Mouse (Mus musculus) stomach, embryonic 15.5 days (tissue): Measurements from ENCODE around the gene 6430548M08Rik. TPM values are rescaled to one million over a fixed set of nuclear protein-coding genes. Genes with fewer than 3 reads are reported as not detected.

Experiments used
- ATAC-seq: fragments of 200-750 bp; cut with Nextera tagmentation; 2 replicates; pipeline ENCODE4 v1.8.0; 2017; ENCODE audit warnings: low read depth, moderate number of reproducible peaks, moderate TSS enrichment; ENCODE audit not compliant: insufficient read depth, low FRiP score
- H3K27ac ChIP-seq: fragments of 300-500 bp; sonication (generic); 2 replicates; pipeline ENCODE4 v1.5.1; 2015; ENCODE audit warnings: mild to moderate bottlenecking, inconsistent platforms
- H3K27me3 ChIP-seq: fragments of 300-500 bp; sonication (generic); replicated peaks from 2 replicates; pipeline ENCODE4 v1.6.1; 2015; ENCODE audit warnings: inconsistent platforms
- H3K36me3 ChIP-seq: fragments of 300-500 bp; sonication (generic); 2 replicates; pipeline ENCODE4 v1.6.1; 2015; ENCODE audit warnings: inconsistent platforms
- H3K4me1 ChIP-seq: fragments of 300-500 bp; sonication (generic); 2 replicates; pipeline ENCODE4 v1.6.1; 2015; ENCODE audit warnings: inconsistent platforms
- H3K4me2 ChIP-seq: fragments of 300-500 bp; sonication (generic); 2 replicates; pipeline ENCODE4 v1.6.1; 2015; ENCODE audit warnings: mild to moderate bottlenecking, inconsistent platforms
- H3K4me3 ChIP-seq: fragments of 300-500 bp; sonication (generic); replicated peaks from 2 replicates; pipeline ENCODE4 v1.5.1; 2015; ENCODE audit warnings: inconsistent platforms
- H3K9ac ChIP-seq: fragments of 300-500 bp; sonication (generic); 2 replicates; pipeline ENCODE4 v1.6.1; 2015; ENCODE audit warnings: inconsistent platforms
- H3K9me3 ChIP-seq: fragments of 300-500 bp; sonication (generic); 2 replicates; pipeline ENCODE4 v1.6.1; 2016; ENCODE audit warnings: inconsistent platforms
- WGBS: fragments of 180-500 bp; shearing (Covaris S2); methylation state at CpG from one replicate; pipeline ENCODE4 v1.1.7; 2015; 5-methylcytosine and 5-hydroxymethylcytosine counted together
- polyA plus RNA-seq: library from polyadenylated mRNA; unstranded; fragments of >200 nt; fragmentation: Nextera tagmentation; extraction: Ambion mirVana; gene quantifications from 2 replicates; pipeline ENCODE4 v1.2.1, GENCODE M21; 2015

Gene 6430548M08Rik
- polyA plus RNA-seq, 1 experiment from 2014 or later: 6.5 TPM

GRCm38 (mm10) chr8:120124836-120125389, 11.0 kb downstream of the 6430548M08Rik start:
- Histone ChIP-seq H3K4me1 (peaks cover 17% of the 10 kb centered on the region; the same call in 1 of the 2 replicates), H3K27me3 (no peaks in the 10 kb centered on the region), H3K9me3 (no peaks in the 10 kb centered on the region), H3K27ac (no peak overlapping the region; the same call in 1 of the 2 replicates), H3K4me3 (no peak overlapping the region), H3K9ac (no peak overlapping the region), H3K4me2 (no peak overlapping the region), H3K36me3 (no peaks in the 10 kb centered on the region)
- ATAC-seq: no peak
- 50% methylated on average over 7 of the region's 7 CpGs for WGBS

- no peak overlapping the region; the same call in 1 of the 2 replicates for H3K4me2 ChIP-seq
- WGBS: 32% methylated on average over 14 of the region's 14 CpGs
- ATAC-seq: no peak
- no peaks in the 10 kb centered on the region for H3K27me3 ChIP-seq
- no peak overlapping the region for H3K4me3 ChIP-seq
- H3K36me3 ChIP-seq: no peaks in the 10 kb centered on the region
- H3K27ac ChIP-seq: peak overlapping the region; percentile 52; the same call in 1 of the 2 replicates
- no peaks in the 10 kb centered on the region for H3K9me3 ChIP-seq
- H3K4me1 ChIP-seq: peaks cover 17% of the 10 kb centered on the region; the same call in 1 of the 2 replicates
- no peak overlapping the region for H3K9ac ChIP-seq
Observed at GRCm38 (mm10) chr8:120126357-120127161, 12.6 kb downstream of the 6430548M08Rik start.

GRCm38 (mm10) chr8:120129547-120129946, 15.6 kb downstream of the 6430548M08Rik start:
- 75% methylated on average over 4 of the region's 4 CpGs for WGBS
- no peak overlapping the region for H3K27ac ChIP-seq

GRCm38 (mm10) chr8:120131158-120131557, 17.2 kb downstream of the 6430548M08Rik start:
- H3K4me2 ChIP-seq: no peak overlapping the region
- WGBS: 82% methylated on average over 8 of the region's 8 CpGs
- H3K36me3 ChIP-seq: no peaks in the 10 kb centered on the region
- H3K27ac ChIP-seq: no peak overlapping the region
- H3K4me3 ChIP-seq: no peak overlapping the region
- peaks cover 12% of the 10 kb centered on the region; the same call in 1 of the 2 replicates for H3K4me1 ChIP-seq
- H3K27me3 ChIP-seq: no peaks in the 10 kb centered on the region
- H3K9ac ChIP-seq: no peak overlapping the region
- no peaks in the 10 kb centered on the region for H3K9me3 ChIP-seq
- ATAC-seq: no peak

More at GRCm38 (mm10) chr8:120129547-120129946, 15.6 kb downstream of the 6430548M08Rik start:
- H3K9me3 ChIP-seq: no peaks in the 10 kb centered on the region
- no peak overlapping the region for H3K4me2 ChIP-seq
- peaks cover 17% of the 10 kb centered on the region; the same call in 1 of the 2 replicates for H3K4me1 ChIP-seq
- H3K27me3 ChIP-seq: no peaks in the 10 kb centered on the region
- ATAC-seq: no peak
- H3K9ac ChIP-seq: no peak overlapping the region
- H3K36me3 ChIP-seq: no peaks in the 10 kb centered on the region
- no peak overlapping the region for H3K4me3 ChIP-seq

- H3K4me1 ChIP-seq: no peaks in the 10 kb centered on the region
- H3K27me3 ChIP-seq: 0 out of 2 replicates have a peak, but pooled peaks cover 2% of the 10 kb centered on the region
- 80% methylated on average over 7 of the region's 7 CpGs for WGBS
Observed at GRCm38 (mm10) chr8:120133169-120133568, 19.2 kb downstream of the 6430548M08Rik start.

GRCm38 (mm10) chr8:120135687-120136086, 21.7 kb downstream of the 6430548M08Rik start:
- no peak overlapping the region for H3K27ac ChIP-seq
- ATAC-seq: no peak
- 86% methylated on average over 7 of the region's 7 CpGs for WGBS
- no peaks in the 10 kb centered on the region for H3K9me3 ChIP-seq
- H3K4me1 ChIP-seq: no peaks in the 10 kb centered on the region
- H3K4me3 ChIP-seq: no peak overlapping the region
- H3K36me3 ChIP-seq: no peaks in the 10 kb centered on the region
- no peak overlapping the region for H3K9ac ChIP-seq
- 0 out of 2 replicates have a peak, but pooled peaks cover 2% of the 10 kb centered on the region for H3K27me3 ChIP-seq
- no peak overlapping the region for H3K4me2 ChIP-seq

More at GRCm38 (mm10) chr8:120133169-120133568, 19.2 kb downstream of the 6430548M08Rik start:
- Histone ChIP-seq H3K36me3 (no peaks in the 10 kb centered on the region), H3K4me2 (no peak overlapping the region), H3K4me3 (no peak overlapping the region), H3K9me3 (no peaks in the 10 kb centered on the region), H3K27ac (no peak overlapping the region), H3K9ac (no peak overlapping the region)
- ATAC-seq: no peak

- Histone ChIP-seq H3K9ac (no peak overlapping the region), H3K4me2 (no peak overlapping the region), H3K36me3 (no peaks in the 10 kb centered on the region), H3K27ac (no peak overlapping the region), H3K4me3 (no peak overlapping the region), H3K9me3 (no peaks in the 10 kb centered on the region), H3K27me3 (0 out of 2 replicates have a peak, but pooled peaks cover 2% of the 10 kb centered on the region), H3K4me1 (no peaks in the 10 kb centered on the region)
- WGBS: 65% methylated on average over 7 of the region's 7 CpGs
- ATAC-seq: no peak
Observed at GRCm38 (mm10) chr8:120136618-120137017, 22.7 kb downstream of the 6430548M08Rik start.

GRCm38 (mm10) chr8:120138958-120139357, 25.0 kb downstream of the 6430548M08Rik start:
- Histone ChIP-seq H3K9me3 (no peaks in the 10 kb centered on the region), H3K9ac (no peak overlapping the region), H3K27me3 (0 out of 2 replicates have a peak, but pooled peaks cover 2% of the 10 kb centered on the region), H3K4me1 (no peaks in the 10 kb centered on the region), H3K27ac (no peak overlapping the region), H3K4me2 (no peak overlapping the region), H3K36me3 (no peaks in the 10 kb centered on the region), H3K4me3 (no peak overlapping the region)
- 85% methylated on average over 2 of the region's 2 CpGs for WGBS
- ATAC-seq: no peak

- Histone ChIP-seq H3K9ac (no peak overlapping the region), H3K4me3 (no peak overlapping the region), H3K4me2 (no peak overlapping the region), H3K27me3 (0 out of 2 replicates have a peak, but pooled peaks cover 2% of the 10 kb centered on the region), H3K27ac (no peak overlapping the region), H3K9me3 (no peaks in the 10 kb centered on the region), H3K4me1 (no peaks in the 10 kb centered on the region), H3K36me3 (no peaks in the 10 kb centered on the region)
- no peak for ATAC-seq
- WGBS: 66% methylated on average over 3 of the region's 3 CpGs
Observed at GRCm38 (mm10) chr8:120140769-120141168, 26.8 kb downstream of the 6430548M08Rik start.

- H3K4me1 ChIP-seq: no peaks in the 10 kb centered on the region
- H3K9me3 ChIP-seq: no peaks in the 10 kb centered on the region
- no peak for ATAC-seq
- H3K27me3 ChIP-seq: no peaks in the 10 kb centered on the region
- no peak overlapping the region for H3K4me3 ChIP-seq
- no peak overlapping the region for H3K4me2 ChIP-seq
- no peak overlapping the region for H3K27ac ChIP-seq
- no peaks in the 10 kb centered on the region for H3K36me3 ChIP-seq
- no peak overlapping the region for H3K9ac ChIP-seq
- 63% methylated on average over 15 of the region's 15 CpGs for WGBS
Observed at GRCm38 (mm10) chr8:120143911-120144651, 30.1 kb downstream of the 6430548M08Rik start.

GRCm38 (mm10) chr8:120144652-120145301, 30.8 kb downstream of the 6430548M08Rik start:
- H3K4me2 ChIP-seq: no peak overlapping the region
- no peaks in the 10 kb centered on the region for H3K36me3 ChIP-seq
- H3K27me3 ChIP-seq: no peaks in the 10 kb centered on the region
- no peak overlapping the region for H3K27ac ChIP-seq
- no peak for ATAC-seq
- H3K4me1 ChIP-seq: no peaks in the 10 kb centered on the region
- no peak overlapping the region for H3K9ac ChIP-seq
- 43% methylated on average over 12 of the region's 12 CpGs for WGBS
- no peak overlapping the region for H3K4me3 ChIP-seq
- H3K9me3 ChIP-seq: no peaks in the 10 kb centered on the region
